Mouse (Mus musculus) E14TG2a.4 (cell line): ENCODE data around the gene Ntm.

Experiments
- H3K27me3 ChIP-seq: 2 replicates; pipeline ENCODE4 v1.6.1; 2014; ENCODE audit warnings: low read length, control low read depth; ENCODE audit not compliant: insufficient read depth
- H3K36me3 ChIP-seq: 2 replicates; pipeline ENCODE4 v1.6.1; 2014; ENCODE audit warnings: low read length, control low read depth; ENCODE audit not compliant: insufficient read depth
- H3K4me1 ChIP-seq: replicated peaks from 2 replicates; pipeline ENCODE4 v1.6.1; 2014; ENCODE audit warnings: low read depth, low read length, control low read depth
- H3K4me3 ChIP-seq: replicated peaks from 2 replicates; pipeline ENCODE4 v1.5.1; 2014; ENCODE audit warnings: mild to moderate bottlenecking, low read length
- H3K9me3 ChIP-seq: 2 replicates; pipeline ENCODE4 v1.6.1; 2014; ENCODE audit warnings: low read length, control low read depth
- CTCF ChIP-seq: conservative IDR thresholded peaks from 2 replicates; pipeline ENCODE4 v1.5.1; 2014; ENCODE audit warnings: low read length
- NANOG ChIP-seq: IDR thresholded peaks from 2 replicates; pipeline ENCODE4 v1.6.1; 2014; ENCODE audit warnings: borderline replicate concordance, low read length, mixed read lengths
- POU5F1 ChIP-seq: IDR thresholded peaks from 2 replicates; pipeline ENCODE4 v1.6.1; 2014; ENCODE audit warnings: low read length, borderline replicate concordance

Gene Ntm

DNA sequence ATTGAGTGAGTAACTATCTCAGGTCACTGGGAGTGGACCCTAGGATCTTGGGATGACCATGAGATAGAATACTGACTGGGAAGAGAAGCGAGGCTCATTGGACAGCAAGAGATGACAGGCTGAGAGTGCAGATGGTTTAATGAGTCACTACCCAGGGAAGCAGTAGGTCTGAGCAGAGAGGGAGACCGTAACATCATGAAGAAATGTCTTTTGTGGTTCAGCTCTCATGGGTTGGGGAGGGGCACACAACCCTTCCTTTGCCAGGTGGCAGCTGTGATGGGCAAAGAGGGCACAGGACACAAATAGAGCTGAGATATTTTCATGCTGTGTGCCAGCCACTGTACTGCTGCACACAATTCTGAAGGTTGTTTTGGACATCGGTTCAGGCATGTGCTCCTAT is 724.0 kb downstream of the Ntm start:
- H3K4me1 ChIP-seq = no peaks in the 10 kb centered on the region

DNA sequence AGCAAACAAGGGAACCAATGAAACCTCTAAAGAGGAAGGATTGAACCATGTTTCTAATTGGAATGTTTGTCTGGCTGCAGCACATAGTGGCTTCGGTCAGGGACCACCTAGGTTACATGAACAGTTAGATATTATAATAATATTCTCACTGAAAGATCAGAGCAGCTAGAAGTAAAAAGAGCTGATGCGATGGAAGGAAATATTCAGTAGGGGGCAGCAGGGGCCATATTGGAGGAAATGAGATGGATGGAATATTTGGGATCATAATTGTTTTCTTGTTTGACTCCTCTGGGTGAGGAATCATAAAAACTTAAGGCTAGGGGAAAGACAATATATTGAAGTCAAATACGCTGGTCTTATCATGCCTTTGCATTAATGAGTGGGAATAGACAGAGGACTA is 726.2 kb downstream of the Ntm start:
- no peaks in the 10 kb centered on the region for H3K9me3 ChIP-seq
- no peaks in the 10 kb centered on the region; the same call in 1 of the 2 replicates for H3K27me3 ChIP-seq

More for the DNA sequence above, 724.0 kb downstream of the Ntm start:
- H3K36me3 ChIP-seq = no peaks in the 10 kb centered on the region
- no peak overlapping the region for H3K4me3 ChIP-seq
- TF ChIP-seq CTCF = no peak
- TF ChIP-seq NANOG = no peak
- no peak for TF ChIP-seq POU5F1
- H3K27me3 ChIP-seq = no peaks in the 10 kb centered on the region; the same call in 1 of the 2 replicates
- H3K9me3 ChIP-seq = no peaks in the 10 kb centered on the region

DNA sequence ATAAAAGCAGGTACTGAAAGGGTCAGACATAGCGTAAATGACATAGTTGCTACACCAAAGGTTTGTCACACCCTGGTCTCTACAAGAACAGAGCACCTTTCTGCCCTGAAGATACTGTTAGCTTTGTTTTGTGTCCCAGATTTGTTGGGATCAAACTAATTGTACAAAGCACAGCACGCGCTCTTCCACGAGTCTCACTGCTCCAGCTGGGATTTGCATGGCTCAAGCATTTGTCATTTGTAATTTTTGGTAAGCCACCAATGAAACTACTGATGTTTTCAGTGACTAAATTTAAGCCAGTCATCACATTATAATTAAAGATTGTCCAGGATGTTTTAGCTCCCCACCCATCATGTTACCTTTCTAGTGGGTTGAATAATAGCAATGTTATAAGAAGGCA is 735.2 kb downstream of the Ntm start:
- Histone ChIP-seq H3K36me3 (no peaks in the 10 kb centered on the region), H3K9me3 (no peaks in the 10 kb centered on the region), H3K27me3 (peaks cover 8% of the 10 kb centered on the region; the same call in 1 of the 2 replicates), H3K4me3 (no peak overlapping the region), H3K4me1 (peaks cover 21% of the 10 kb centered on the region)
- TF ChIP-seq CTCF (no peak), POU5F1 (no peak), NANOG (no peak)

More for the DNA sequence above, 726.2 kb downstream of the Ntm start:
- Histone ChIP-seq H3K36me3 (no peaks in the 10 kb centered on the region), H3K4me3 (no peak overlapping the region), H3K4me1 (no peaks in the 10 kb centered on the region)
- TF ChIP-seq NANOG (no peak), CTCF (0 out of 2 replicates have a peak, but pooled peaks have one; percentile 7), POU5F1 (no peak)

GRCm38 (mm10) chr9:29222915-29223545 is 739.9 kb downstream of the Ntm start:
- H3K9me3 ChIP-seq = peaks cover 8% of the 10 kb centered on the region; the same call in 1 of the 2 replicates
- peaks cover 8% of the 10 kb centered on the region; the same call in 1 of the 2 replicates for H3K27me3 ChIP-seq
- no peak overlapping the region for H3K4me3 ChIP-seq
- TF ChIP-seq POU5F1 (no peak), NANOG (no peak), CTCF (no peak)
- no peaks in the 10 kb centered on the region for H3K36me3 ChIP-seq
- H3K4me1 ChIP-seq = peaks cover 21% of the 10 kb centered on the region

DNA sequence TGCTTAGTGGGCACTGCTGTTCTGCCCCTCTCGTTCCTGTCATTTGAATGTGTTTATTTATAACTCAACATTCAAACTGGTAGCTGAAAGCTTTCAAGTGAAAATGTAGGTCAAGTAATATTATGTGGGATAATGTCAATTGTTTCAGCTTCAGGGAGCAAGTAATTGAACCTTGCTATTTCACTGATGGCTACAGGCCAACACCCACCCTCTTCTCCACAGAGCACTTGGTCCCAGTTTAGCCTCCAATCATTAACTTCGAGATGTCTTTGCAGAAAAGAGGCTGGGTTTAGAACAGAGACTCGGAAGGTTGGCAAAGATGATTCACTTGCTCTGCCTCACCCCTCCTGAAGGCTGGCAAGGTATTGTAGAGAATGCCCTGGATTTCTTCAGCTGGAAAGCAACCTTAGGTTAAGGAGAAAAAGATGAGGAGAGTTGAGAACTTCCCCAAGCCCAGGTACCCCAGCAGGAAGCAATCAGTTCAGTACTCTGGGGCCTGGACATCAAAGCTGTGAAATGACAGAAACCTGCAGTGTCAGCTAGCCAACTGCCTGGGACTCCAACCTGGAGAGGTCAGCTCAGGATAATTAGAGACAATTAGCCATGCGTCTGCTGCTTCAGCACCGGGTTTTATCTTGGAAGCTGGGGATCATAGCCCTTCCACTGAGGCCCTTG is 741.9 kb downstream of the Ntm start:
- H3K27me3 ChIP-seq = peaks cover 8% of the 10 kb centered on the region; the same call in 1 of the 2 replicates
- TF ChIP-seq NANOG (no peak), CTCF (no peak), POU5F1 (no peak)
- peaks cover 10% of the 10 kb centered on the region; the same call in 1 of the 2 replicates for H3K9me3 ChIP-seq
- peaks cover 16% of the 10 kb centered on the region for H3K4me1 ChIP-seq
- no peak overlapping the region for H3K4me3 ChIP-seq
- H3K36me3 ChIP-seq = no peaks in the 10 kb centered on the region

- no peak overlapping the region for H3K4me3 ChIP-seq
- H3K9me3 ChIP-seq = peaks cover 10% of the 10 kb centered on the region; the same call in 1 of the 2 replicates
- no peaks in the 10 kb centered on the region for H3K36me3 ChIP-seq
- H3K4me1 ChIP-seq = peaks cover 10% of the 10 kb centered on the region
- H3K27me3 ChIP-seq = peaks cover 8% of the 10 kb centered on the region; the same call in 1 of the 2 replicates
- TF ChIP-seq CTCF (no peak), NANOG (no peak)
Observed at GRCm38 (mm10) chr9:29220493-29220892, 742.4 kb downstream of the Ntm start.

DNA sequence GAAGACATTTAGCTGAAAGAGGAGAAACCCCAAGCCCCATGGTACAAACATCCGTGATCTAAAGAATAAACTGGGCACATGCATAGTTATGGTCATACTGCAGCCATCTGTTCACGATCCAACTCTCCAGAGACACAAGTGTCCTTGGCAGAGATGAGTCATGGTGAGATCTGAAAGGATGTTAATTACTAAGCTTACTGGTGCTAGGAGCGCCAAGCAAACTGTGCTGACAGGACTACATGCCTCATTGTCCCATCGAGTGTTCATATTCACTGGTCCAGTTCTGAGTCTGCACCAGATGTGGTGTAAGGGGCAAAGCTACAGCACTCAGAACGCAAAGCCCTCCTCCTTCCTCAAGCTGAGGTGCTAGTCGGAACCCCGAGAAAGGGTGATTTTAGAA is 745.0 kb downstream of the Ntm start:
- peaks cover 10% of the 10 kb centered on the region; the same call in 1 of the 2 replicates for H3K9me3 ChIP-seq

GRCm38 (mm10) chr9:29216528-29216927 is 746.4 kb downstream of the Ntm start:
- no peaks in the 10 kb centered on the region for H3K4me1 ChIP-seq
- no peaks in the 10 kb centered on the region for H3K27me3 ChIP-seq
- TF ChIP-seq CTCF (no peak), POU5F1 (no peak), NANOG (no peak)
- no peak overlapping the region for H3K4me3 ChIP-seq
- peaks cover 10% of the 10 kb centered on the region; the same call in 1 of the 2 replicates for H3K9me3 ChIP-seq
- no peaks in the 10 kb centered on the region for H3K36me3 ChIP-seq

More for the DNA sequence above, 745.0 kb downstream of the Ntm start:
- H3K4me3 ChIP-seq = no peak overlapping the region
- no peaks in the 10 kb centered on the region for H3K36me3 ChIP-seq
- H3K4me1 ChIP-seq = peaks cover 2% of the 10 kb centered on the region
- 0 out of 2 replicates have a peak, but pooled peaks cover 2% of the 10 kb centered on the region for H3K27me3 ChIP-seq
- no peak for TF ChIP-seq POU5F1
